Mouse (Mus musculus) left cerebral cortex, adult 11 months (tissue): ENCODE results near the gene Ric1.

ENCODE experiments used
- DNase-seq: peaks from one replicate; pipeline ENCODE4 v3.0.0; 2022; ENCODE audit warnings: low spot score

Ric1 gene

DNA sequence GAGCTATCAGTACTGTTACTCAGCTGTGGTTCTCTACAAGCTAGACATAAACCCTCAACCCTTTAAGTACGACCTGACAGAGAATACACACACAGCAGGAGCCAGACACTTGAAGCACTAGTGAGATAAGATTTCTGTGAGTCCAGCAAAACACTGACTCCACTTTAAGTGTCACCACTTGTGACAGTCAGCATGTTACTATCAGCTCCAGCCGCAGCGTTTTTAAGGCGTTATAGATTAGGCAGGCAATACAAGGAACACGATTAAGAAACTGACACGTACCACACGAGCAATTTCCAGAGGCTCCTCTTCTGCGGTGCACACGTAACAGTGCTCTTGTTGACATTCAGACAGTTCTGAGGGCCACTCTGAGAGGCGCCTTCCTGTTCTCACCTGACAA is 88.8 kb downstream of the Ric1 start:
- DNase-seq = no peak

DNA sequence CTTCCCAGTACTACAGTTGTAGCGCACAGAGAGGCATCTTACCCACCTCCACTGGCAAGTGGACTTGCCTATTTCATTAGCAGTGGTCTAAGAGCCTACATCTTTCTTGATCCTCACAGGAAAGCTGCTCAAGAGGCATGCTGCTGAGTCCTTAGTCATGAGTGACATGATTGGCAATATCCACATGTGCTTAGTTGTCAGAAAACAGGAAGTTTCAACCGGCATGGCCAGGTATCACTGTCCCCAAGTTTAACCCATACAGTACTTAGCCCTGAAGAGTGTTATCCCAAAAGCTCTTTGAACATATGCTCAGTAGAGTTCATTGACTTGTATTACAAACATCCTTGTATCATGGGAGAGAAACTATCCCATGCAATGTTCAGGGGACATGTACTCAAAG is 90.0 kb downstream of the Ric1 start:
- no peak for DNase-seq

DNA sequence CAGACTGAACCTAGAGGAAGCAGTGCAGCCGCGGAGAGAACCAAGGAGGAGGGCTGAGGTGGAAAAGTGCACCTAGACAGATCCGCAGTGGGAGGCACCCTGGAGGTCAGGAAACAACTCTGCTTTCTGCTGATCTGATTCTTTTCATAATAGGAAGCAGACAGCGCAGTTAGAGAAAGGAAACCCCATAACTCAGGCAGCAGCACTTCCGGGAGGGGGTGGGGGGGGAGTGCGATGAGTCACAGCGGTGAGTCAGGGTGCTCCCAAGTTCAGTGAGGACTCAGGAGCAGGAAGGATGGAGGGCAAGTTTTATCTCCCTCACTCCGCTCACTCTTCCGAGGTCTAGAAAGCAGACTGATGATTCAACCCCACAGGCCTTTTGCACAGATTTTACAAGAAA is 119.0 kb downstream of the Ric1 start:
- DNase-seq = no peak

DNA sequence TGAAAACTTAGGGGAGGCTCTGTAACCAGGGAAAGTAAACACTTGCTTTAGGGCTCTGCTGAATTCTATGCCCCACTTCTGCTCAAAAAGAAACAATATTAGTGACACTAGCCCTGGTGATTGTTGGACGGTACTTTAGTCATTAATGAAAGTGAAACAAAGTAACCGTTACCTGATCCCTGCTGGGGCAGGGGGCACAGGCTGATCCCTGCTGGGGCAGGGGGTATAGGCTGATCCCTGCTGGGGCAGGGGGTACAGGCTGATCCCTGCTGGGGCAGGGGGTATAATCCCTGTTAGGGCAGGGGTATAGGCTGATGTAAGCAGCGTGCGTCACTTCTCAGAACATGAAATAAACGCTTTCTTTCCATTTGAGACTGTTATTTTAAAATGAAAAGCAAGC is 119.4 kb downstream of the Ric1 start:
- DNase-seq = no peak

DNA sequence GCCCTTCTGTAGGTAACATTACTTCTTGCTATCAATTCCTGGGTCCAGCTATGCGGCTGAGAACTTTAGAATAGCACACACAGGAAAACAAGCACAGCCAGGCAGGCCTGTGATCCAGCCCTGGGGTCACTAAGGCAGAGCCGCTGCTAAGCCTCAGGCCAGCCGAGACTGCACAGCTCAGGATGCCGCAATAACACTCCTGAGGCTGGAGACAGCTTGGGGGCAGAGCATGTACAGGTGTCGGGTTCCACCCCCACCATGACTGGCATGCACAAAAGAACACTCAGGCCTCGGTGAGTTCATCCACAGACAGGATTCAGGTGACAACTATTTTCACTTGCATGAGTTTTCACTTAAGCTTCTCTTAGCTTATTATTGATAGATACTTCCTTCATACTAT is 120.1 kb downstream of the Ric1 start:
- no peak for DNase-seq

DNA sequence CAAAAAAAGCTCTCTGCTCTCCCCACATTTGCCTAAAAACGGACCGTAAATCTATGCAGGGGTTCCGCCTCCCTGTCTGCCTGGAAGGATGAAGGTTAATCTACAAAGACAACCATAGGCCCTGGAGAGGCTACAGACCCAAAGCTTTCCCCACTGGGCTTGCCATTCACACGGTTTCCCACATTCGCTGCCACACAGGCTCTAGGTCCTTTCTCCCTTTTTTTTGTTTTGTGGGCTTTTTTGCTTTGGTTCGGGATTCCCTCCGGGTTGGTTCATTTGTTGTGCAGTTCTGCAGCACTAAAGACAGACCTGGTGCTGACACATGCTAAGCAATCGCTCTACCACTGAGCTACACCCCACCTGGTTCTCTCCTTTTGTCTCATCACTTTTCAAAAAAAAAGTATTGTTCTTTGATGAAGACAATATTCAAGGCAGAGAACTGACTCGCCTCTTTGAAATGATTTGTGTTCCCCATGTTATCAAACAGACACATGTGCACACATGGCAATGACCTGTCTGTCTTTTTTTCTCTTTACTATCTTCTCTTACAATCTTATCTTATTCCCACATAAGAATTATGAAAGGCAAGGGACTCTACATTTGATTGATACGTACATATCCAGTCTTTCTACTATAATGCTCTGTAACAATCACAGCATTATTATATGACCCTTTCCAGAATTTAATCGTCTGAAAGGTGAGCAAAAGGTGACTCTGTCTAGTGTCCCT is 121.3 kb downstream of the Ric1 start:
- DNase-seq = no peak

DNA sequence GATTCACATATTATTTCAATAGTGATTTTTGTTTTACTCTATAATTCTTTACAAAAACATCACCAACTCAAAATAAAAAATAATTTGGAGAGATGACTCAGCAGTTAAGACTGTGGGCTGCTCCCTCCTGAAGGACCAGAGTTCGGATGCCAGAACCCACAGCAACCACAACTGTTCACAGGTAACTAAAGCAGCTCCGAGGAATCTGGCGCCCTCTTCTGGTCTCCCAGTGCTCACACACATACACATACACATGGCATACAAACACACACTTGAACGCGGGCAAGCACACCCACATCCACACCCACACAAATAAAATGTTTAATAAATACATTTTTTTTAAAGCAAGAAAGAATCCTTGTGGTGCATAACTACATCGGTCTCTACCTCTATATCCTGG is 122.7 kb downstream of the Ric1 start:
- DNase-seq = no peak

DNA sequence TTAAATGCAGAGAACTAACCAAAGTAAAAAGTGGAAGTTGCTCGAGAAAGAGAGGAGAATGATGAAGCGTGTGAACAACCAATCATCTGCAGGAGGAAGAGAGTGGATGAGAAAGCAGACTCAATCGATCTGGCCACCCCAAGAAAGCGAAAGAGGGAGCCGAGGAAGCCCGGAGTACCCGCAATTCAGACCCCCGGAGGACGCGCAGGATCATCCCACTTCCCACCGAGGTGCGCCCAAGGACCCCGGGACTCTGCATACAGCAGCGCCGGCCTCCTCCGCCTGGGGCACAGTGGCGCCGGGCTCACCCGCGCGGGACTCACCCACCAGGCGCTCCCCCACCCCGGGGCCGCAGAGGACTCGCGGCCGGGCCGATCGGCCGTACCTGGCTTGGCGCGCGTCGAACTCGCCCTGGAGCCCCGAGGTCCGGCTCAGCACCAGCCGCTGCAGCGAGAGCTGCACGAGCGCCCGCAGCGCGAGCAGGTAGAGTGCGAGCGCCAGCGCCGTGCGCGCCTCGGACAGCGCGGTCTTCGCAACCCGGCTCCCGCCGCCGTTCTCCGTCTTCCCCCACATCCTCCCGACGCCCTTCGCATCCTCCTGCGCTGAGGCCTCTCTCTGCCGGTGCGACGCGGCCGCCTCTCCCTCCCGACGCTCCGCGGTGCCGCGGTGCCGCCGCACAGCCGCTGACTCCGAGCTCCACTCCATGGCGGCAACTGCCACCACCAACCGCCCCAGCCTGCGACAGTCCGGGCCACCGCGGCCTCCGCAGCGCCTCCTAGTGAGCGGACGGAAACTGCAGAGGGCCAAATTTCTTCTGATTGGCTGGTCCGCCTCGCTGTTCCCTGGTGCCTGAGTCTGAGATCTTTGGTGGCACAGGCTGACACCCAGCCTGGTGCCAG is 125.8 kb downstream of the Ric1 start, which contains the start of gene Ermp1:
Gene Ermp1, minus strand, starts transcription at position 765 of the 899 bp plus-strand sequence.
- peak; percentile 93 for DNase-seq

DNA sequence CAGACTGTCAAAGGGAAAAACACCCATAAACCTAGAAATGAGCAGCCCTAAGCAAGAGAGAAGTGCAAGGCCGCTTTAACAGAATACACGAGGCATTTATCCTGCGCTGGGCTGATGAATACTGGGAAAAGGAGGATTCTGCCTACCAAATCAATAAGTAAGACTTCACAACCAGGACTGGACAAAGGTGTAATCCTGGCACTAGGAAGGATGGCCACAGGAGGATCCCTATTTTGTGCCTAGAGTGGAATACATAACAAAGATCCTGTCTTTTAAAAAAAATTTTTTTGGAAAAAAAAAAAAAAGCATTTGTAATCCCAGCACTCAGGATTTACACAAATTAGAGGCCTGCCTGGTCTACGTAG is 126.5 kb downstream of the Ric1 start:
- DNase-seq = no peak

DNA sequence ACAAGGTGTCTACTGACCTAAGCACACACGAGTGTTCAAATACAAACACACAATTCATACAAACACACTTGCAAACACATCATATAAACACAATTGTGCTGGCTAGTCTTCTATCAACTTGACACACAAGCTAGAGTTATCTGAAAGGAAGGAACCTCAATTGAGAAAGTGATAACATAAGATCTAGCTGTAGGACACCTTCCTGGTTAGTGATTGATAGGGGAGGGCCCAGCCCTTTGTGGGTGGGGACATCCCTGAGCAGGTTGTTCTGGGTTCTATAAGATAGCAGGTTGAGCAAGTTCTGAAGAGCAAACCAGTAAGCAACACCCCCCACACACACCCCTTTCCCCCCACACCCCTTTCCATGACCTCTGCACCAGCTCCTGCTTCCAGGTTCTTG is 127.6 kb downstream of the Ric1 start:
- no peak for DNase-seq

DNA sequence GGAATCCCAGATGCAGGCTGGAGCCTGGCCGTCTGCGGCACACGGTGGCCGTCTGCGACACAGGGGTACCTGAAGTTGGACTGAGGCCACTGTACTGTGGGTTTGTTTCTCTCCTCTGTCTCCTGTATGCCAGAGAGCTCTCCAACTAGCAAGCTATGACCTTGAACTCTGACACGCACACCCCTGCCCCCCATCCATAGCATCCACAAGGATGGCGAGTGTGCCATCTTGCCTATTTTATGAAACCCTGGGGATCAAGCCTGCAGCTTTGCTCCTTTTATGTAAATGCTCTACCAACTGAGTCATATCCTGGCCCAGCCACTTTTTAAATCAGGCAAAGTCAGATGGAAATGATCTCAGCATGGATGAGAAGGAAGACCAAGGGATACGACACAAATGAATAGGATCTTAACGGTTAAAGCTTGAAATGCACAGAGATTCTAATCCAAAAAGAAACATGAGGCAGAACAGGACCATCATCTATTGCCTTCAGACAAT is 131.7 kb downstream of the Ric1 start:
- DNase-seq = no peak

DNA sequence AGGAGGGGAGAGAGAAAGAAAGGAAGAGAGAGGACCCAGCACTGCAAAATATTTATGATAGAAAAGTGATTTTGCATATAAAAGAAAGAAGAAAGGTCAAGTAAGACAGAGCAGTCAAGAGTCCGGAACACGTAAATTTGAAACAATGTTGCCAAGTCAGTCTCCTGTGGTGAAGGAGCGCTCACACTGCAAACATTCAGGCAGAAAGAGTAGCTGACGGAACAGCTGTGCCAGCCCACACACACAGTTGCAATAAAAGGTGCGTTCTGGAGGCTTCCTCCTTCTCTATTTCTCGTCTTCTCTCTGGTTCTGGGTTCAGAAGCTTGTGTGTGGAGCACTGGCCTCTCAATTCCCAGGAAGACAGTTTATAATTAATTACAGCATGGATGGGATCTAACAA is 133.1 kb downstream of the Ric1 start:
- DNase-seq = no peak

DNA sequence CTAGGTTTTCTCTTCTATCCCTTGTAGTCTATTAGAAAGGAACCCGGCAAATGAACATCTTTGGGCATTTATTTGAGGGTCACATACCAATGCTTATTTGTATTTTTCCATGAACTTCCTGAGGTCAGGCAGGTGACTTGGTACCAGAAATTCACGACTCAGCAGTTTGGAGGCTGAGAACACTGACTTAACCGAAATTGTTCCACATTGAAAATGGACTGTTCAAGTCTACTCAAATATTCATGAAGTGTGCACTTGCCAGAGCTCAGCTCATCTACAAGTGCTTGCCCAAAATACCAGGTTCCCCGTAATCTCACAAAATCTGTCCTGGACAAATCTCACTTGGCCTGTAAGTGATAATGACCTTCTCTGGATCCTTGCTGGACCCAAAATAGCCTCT is 133.9 kb downstream of the Ric1 start:
- no peak for DNase-seq
